Mouse (Mus musculus) kidney, embryonic 15.5 days (tissue): Measurements from ENCODE around the gene Sars. TPM values are rescaled to one million over a fixed set of nuclear protein-coding genes. Genes with fewer than 3 reads are reported as not detected.

Source experiments
- ATAC-seq: fragments of 200-750 bp; cut with Nextera tagmentation; replicated peaks from 2 replicates; pipeline ENCODE4 v1.8.0; 2017; ENCODE audit warnings: moderate TSS enrichment; ENCODE audit not compliant: low FRiP score
- H3K27ac ChIP-seq: fragments of 300-500 bp; sonication (generic); 2 replicates; pipeline ENCODE4 v1.5.1; 2015; ENCODE audit warnings: mild to moderate bottlenecking, inconsistent platforms
- H3K27me3 ChIP-seq: fragments of 300-500 bp; sonication (generic); 2 replicates; pipeline ENCODE4 v1.6.1; 2015; ENCODE audit warnings: inconsistent platforms
- H3K36me3 ChIP-seq: fragments of 300-500 bp; sonication (generic); 2 replicates; pipeline ENCODE4 v1.6.1; 2015; ENCODE audit warnings: inconsistent platforms
- H3K4me1 ChIP-seq: fragments of 300-500 bp; sonication (generic); 2 replicates; pipeline ENCODE4 v1.6.1; 2015; ENCODE audit warnings: inconsistent platforms
- H3K4me2 ChIP-seq: fragments of 300-500 bp; sonication (generic); 2 replicates; pipeline ENCODE4 v1.6.1; 2015; ENCODE audit warnings: moderate library complexity, mild to moderate bottlenecking, inconsistent platforms
- H3K4me3 ChIP-seq: fragments of 300-500 bp; sonication (generic); replicated peaks from 2 replicates; pipeline ENCODE4 v1.5.1; 2015; ENCODE audit warnings: mild to moderate bottlenecking, inconsistent platforms
- H3K9ac ChIP-seq: fragments of 300-500 bp; sonication (generic); 2 replicates; pipeline ENCODE4 v1.6.1; 2015; ENCODE audit warnings: mild to moderate bottlenecking, inconsistent platforms
- H3K9me3 ChIP-seq: fragments of 300-500 bp; sonication (generic); replicated peaks from 2 replicates; pipeline ENCODE4 v1.6.1; 2016; ENCODE audit warnings: inconsistent platforms
- WGBS: fragments of 180-500 bp; shearing (Covaris S2); methylation state at CpG from one replicate; pipeline ENCODE4 v1.1.7; 2015; ENCODE audit warnings: mixed read lengths; 5-methylcytosine and 5-hydroxymethylcytosine counted together
- polyA plus RNA-seq: library from polyadenylated mRNA; unstranded; fragments of >200 nt; fragmentation: Nextera tagmentation; extraction: Ambion mirVana; gene quantifications from 2 replicates; pipeline ENCODE4 v1.2.1, GENCODE M21; 2015

Sars gene
- polyA plus RNA-seq, 1 experiment from 2014 or later = 126 TPM

GRCm38 (mm10) chr3:108383485-108384354 lies 61.3 kb downstream of the Sars start, which contains the start of gene Psrc1:
TSS of gene Psrc1 (plus strand) at chr3:108383839.
- Histone ChIP-seq H3K27ac (peak within 1 kb of the TSS; percentile 63), H3K4me2 (peak within 1 kb of the TSS; percentile 81), H3K27me3 (no peaks in the 10 kb centered on the region), H3K9ac (peak within 1 kb of the TSS; percentile 62), H3K4me3 (peak within 1 kb of the TSS; percentile 79), H3K9me3 (no peaks in the 10 kb centered on the region), H3K36me3 (peaks cover 19% of the 10 kb centered on the region), H3K4me1 (peaks cover 33% of the 10 kb centered on the region)
- under 1% methylated on average over 44 of the region's 44 CpGs for WGBS
- ATAC-seq = peak; percentile 93

GRCm38 (mm10) chr3:108381945-108382875 lies 62.8 kb downstream of the Sars start:
- H3K4me3 ChIP-seq = no peak overlapping the region
- peaks cover 31% of the 10 kb centered on the region for H3K4me1 ChIP-seq
- ATAC-seq = no peak
- no peaks in the 10 kb centered on the region for H3K27me3 ChIP-seq
- H3K4me2 ChIP-seq = peak overlapping the region; percentile 81
- no peaks in the 10 kb centered on the region for H3K9me3 ChIP-seq
- H3K27ac ChIP-seq = 0 out of 2 replicates have a peak overlapping the region, but pooled peaks have one; percentile 63
- 63% methylated on average over 14 of the region's 14 CpGs for WGBS
- H3K36me3 ChIP-seq = peaks cover 10% of the 10 kb centered on the region
- H3K9ac ChIP-seq = no peak overlapping the region

GRCm38 (mm10) chr3:108380695-108381094 lies 64.3 kb downstream of the Sars start:
- ATAC-seq = no peak
- 80% methylated on average over 6 of the region's 6 CpGs for WGBS
- Histone ChIP-seq H3K4me2 (no peak overlapping the region), H3K9me3 (no peaks in the 10 kb centered on the region), H3K9ac (no peak overlapping the region), H3K27me3 (no peaks in the 10 kb centered on the region), H3K27ac (no peak overlapping the region), H3K36me3 (no peaks in the 10 kb centered on the region; the same call in 1 of the 2 replicates), H3K4me3 (no peak overlapping the region), H3K4me1 (peaks cover 31% of the 10 kb centered on the region)

GRCm38 (mm10) chr3:108378875-108379663 lies 65.9 kb downstream of the Sars start:
- H3K27ac ChIP-seq = no peak overlapping the region
- no peak overlapping the region for H3K4me3 ChIP-seq
- H3K4me1 ChIP-seq = peaks cover 19% of the 10 kb centered on the region
- H3K27me3 ChIP-seq = no peaks in the 10 kb centered on the region
- H3K9ac ChIP-seq = no peak overlapping the region
- H3K36me3 ChIP-seq = no peaks in the 10 kb centered on the region
- H3K4me2 ChIP-seq = no peak overlapping the region
- 87% methylated on average over 7 of the region's 7 CpGs for WGBS
- H3K9me3 ChIP-seq = no peaks in the 10 kb centered on the region
- no peak for ATAC-seq

Other genes starting within 250 kb of the Sars start
- 3.8 TPM in 2 replicates for gene Cyb561d1, start 244.0 kb downstream of the Sars start, polyA plus RNA-seq
- 18.1 and 20.3 TPM in 2 replicates for gene Atxn7l2, start 234.3 kb downstream of the Sars start, polyA plus RNA-seq
- 4.4 and 4.9 TPM in 2 replicates for gene Sypl2, start 218.6 kb downstream of the Sars start, polyA plus RNA-seq
- gene Psma5, start 188.3 kb downstream of the Sars start, polyA plus RNA-seq = 296 and 312 TPM in 2 replicates
- 12.1 and 13.1 TPM in 2 replicates for gene Sort1, start 161.1 kb downstream of the Sars start, polyA plus RNA-seq
- gene Mybphl, start 80.3 kb downstream of the Sars start, polyA plus RNA-seq = not detected in 2 replicates
- gene Psrc1, start 61.4 kb downstream of the Sars start, polyA plus RNA-seq = 47.2 and 48.8 TPM in 2 replicates
- gene Celsr2, start 29.7 kb downstream of the Sars start, polyA plus RNA-seq = 19.3 and 21.6 TPM in 2 replicates
- 0.50 TPM in 1 of 2 replicates, not detected in the other for gene 1700013F07Rik, start 88.9 kb upstream of the Sars start, polyA plus RNA-seq
- gene 5330417C22Rik, start 91.3 kb upstream of the Sars start, polyA plus RNA-seq = 1.00 and 1.1 TPM in 2 replicates
- 34.0 and 35.6 TPM in 2 replicates for gene Tmem167b, start 117.3 kb upstream of the Sars start, polyA plus RNA-seq
- gene Taf13, start 126.5 kb upstream of the Sars start, polyA plus RNA-seq = 34.2 and 42.9 TPM in 2 replicates
- gene Wdr47, start 146.1 kb upstream of the Sars start, polyA plus RNA-seq = 8.4 and 10.9 TPM in 2 replicates
- gene Clcc1, start 208.7 kb upstream of the Sars start, polyA plus RNA-seq = 66.9 and 69.4 TPM in 2 replicates